Mouse (Mus musculus) adrenal gland, postnatal 4 days (tissue): ENCODE results near the gene Tnpo1. TPM values are rescaled to one million over a fixed set of nuclear protein-coding genes. Genes with fewer than 3 reads are reported as not detected.

Source experiments
- DNase-seq, 2 experiments: peaks; one replicate each; pipeline ENCODE4 v3.0.0; 2021 to 2022; ENCODE audit warnings: low spot score in 2 of 2, mixed read lengths in 2 of 2
- total RNA-seq, 2 experiments: library from RNA; stranded (reverse); gene quantifications; 2 replicates each; pipeline ENCODE4 v1.2.3; 2021

The Tnpo1 gene
- total RNA-seq, 2 experiments from 2014 or later = 142 to 151 TPM

DNA sequence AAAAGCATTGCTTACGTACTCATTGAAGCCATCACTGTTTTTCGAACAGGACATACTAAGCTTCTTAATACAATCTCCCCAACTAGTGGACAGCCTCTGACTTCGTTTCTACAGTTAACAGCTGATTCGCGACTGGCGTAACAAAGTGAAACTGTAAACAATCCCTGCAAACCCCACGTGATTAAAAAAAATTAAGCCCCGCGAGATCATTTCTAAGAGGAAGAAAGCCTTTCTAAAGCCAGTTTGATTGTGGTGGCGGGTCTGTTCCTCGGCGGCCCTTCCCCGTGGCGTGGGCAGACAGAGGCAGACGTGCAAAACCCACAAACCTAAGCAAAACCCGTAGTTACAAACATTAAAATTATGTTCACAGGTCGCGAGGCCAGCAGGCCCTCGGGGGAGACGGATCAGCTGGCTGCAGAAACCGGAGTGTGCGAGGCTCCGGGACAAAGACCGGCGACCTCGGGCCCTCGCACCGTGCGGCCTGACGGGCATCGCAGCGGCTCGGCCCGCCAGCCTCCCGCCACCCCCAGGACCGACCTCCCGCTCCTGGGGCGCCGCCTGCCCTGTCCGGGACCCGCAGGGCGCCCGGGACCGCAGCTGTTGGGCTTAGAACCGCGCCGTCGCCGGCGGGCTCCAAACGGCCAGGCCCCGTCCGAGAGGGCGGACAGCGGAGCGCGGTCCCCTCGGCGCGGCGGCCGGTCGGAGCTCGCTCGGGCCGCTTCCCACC, 535 bp downstream of the Tnpo1 start:
- DNase-seq = peak; percentile 18 to 22

- DNase-seq = no peak
These were observed 1.2 kb downstream of the Tnpo1 start for GRCm38 (mm10) chr13:98924897-98925485.

DNA sequence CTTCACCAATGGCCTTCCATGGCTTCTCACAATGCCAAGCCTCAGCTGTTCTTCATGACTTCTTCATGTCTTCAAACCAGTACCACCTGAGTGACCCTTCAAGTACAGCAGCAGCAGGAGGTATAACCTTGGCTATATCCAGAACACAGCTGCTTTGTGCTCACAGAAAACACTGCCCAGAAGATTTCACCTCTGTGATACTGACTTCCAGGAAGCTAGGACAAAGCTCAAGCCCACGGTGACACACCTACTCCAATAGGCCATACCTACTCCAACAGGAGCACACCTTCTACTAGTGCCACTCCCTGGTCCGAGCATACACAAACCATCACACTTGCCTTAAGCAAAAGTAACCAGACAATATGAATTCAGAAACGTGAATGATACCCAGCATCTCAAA, 3.4 kb downstream of the Tnpo1 start:
- DNase-seq = no peak

- DNase-seq = no peak
These were observed 4.9 kb downstream of the Tnpo1 start for GRCm38 (mm10) chr13:98921276-98921675.

DNA sequence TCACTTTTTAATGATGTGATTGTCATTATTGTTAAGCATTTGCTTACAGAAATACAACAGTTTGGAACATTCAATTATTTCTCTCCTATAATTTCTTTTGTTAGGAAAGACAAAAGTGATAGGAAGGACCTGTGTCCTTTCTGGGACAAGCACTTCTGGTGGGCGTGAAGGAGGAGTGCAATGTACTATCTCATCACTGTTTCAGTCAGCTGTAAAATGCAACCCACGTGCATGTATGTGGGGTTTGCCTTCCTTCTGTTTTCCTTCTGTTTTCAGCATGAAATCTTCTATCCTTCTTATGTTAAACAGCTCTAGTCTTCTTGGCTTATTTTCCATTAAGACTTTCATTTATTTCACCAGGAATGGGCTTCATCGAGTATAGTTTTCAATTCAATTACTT, 5.9 kb downstream of the Tnpo1 start:
- DNase-seq = no peak

DNA sequence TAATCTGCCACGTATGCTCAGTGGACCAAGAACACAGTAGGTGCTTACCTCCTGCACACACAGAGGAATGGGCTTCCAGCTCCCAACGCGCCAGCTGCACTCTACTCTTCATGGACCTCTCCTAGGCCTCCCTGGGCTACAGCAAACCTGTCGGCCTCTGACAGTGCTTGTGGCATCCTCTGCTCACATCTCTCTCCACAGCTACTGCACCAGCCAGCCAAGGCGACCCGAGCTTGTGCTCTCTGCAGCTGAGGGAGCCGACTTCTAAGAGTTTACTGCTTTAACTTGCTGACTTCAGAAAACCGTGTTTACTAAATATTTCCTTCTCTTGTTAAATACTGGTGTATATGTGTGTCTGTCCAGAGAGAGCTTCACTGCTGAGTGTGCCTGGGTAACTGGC, 6.5 kb downstream of the Tnpo1 start:
- no peak for DNase-seq

DNA sequence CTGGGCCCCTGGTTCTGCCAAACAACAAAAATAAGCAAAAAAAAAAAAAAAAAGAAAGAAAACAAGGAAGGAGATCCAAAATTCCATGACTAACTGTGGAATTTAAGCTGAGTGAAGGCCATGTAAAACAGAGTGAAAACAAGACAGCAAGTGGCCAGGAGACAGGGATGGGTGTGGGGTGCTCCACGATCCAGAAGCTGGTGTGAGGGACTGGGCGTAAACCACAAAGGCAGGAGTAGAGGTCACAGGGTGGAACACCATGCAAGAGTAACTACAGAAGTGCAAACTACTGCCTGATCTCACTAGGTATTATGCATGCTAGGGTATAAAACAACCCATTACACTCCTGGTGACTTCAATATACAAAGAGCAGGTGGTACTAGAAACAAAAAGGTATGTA, 8.3 kb downstream of the Tnpo1 start:
- DNase-seq = no peak

DNA sequence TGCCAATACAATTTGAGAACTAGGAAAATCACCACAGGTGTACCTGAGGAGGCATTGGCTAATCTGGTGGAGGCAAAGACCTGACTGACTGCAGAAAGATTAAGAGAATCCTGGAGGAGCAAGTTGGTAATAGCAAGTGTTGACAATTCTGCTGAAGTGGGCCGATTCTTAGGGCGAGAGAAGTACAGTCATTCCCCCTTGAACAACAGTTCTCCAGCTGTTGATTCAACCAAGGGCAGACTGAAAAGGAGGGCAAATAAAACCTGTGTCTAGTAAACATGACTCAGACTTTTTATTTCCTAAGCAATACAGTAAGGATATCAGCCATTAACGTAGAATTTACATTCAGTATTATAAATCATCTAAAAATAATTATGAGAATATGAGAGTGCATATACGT, 10.6 kb downstream of the Tnpo1 start:
- DNase-seq = no peak

DNA sequence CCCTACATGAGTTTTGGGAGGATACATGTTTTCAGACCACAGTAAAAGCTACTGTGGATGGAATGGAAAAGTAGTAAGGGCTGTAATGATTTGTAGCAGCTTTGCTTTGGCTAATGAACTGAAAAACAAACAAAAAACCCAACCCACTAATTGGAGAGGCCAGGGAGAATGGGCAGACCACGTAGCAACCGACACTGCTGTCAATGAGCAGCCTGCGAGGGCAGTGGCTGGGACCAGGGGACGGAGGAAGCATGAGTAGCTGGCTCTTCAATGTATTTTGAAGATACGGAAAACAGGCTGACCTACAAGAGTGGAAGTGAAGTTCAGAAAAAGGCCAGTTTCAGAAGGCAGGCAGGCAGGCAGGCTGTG, 11.4 kb downstream of the Tnpo1 start:
- no peak for DNase-seq

DNA sequence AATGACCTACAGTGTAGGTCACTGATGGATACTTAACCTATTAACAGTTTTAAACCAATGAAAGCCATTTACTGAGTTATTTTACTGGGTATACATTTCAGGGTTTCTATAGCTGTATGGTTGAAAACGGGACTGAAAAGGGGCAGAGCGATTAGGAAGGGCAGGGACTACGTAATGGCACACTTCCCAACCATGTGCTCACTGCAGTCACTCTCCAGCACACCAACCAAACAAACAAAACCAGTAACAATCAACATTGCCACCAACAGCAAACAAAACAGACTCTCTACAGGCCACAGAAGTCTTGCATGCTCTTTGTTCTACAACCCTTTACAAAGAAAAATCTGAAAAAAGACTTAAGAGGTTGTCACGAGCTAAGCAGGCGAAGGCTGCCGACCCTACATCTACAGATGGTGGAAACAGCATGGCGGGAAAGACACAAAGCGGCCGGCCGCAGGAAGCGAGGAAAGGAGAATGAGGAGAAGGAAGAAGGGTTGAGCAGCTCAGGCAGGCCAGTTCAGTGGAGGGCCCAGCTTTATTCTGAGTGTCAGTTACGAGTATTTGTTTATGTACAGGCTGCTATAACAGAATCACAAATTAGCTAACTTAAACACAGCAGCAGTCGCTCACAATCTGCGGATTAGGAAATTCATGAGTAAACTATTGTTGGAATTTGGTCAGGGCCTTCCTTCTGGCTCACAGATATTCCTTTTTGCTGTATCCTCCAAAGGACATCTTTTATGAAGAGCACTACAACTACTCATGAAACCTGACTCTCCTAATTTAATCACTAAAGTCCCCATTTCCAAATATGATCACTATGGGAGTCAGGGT, 12.0 kb downstream of the Tnpo1 start:
- DNase-seq = no peak

DNA sequence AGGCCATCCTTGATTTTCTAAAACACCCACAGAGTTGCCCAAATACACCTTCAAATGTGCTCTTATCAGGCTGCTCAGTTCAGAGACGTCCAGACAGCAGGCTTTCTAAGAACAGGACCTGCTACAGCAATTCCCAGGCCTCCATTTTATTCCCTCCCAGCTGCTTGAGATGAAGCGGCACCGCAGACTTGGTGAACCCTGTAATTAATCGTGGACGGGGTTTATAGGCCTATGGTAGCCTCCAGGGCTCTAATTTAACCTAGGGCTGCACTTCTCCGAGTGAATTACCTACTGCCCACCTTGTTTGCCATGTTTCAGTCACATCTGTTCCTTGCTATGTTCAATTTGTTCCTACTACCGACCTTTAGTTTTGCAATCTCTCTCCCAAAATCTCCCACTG, 13.0 kb downstream of the Tnpo1 start:
- no peak for DNase-seq

DNA sequence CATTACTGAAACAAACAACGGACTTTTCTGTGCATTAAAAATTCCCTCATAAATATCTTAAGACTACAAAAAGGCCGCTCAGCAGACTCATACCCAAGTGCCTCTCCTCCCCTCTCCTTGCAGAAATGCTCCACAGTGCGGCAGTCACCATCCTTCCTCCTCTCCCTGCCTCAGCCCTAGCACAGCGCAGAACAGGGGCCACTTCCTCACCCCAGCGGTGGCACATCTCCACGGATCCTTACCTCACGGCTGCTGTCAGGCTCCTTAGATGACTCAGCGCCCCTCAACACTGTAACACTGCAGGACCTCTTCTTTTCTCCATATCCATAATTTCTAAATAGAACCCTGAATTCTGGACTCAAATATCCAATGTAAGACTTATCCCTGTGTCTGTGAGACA, 13.6 kb downstream of the Tnpo1 start:
- no peak for DNase-seq

GRCm38 (mm10) chr13:98910801-98911200, 15.4 kb downstream of the Tnpo1 start:
- DNase-seq = no peak

- DNase-seq = no peak
These were observed 21.6 kb downstream of the Tnpo1 start for GRCm38 (mm10) chr13:98904608-98905007.

DNA sequence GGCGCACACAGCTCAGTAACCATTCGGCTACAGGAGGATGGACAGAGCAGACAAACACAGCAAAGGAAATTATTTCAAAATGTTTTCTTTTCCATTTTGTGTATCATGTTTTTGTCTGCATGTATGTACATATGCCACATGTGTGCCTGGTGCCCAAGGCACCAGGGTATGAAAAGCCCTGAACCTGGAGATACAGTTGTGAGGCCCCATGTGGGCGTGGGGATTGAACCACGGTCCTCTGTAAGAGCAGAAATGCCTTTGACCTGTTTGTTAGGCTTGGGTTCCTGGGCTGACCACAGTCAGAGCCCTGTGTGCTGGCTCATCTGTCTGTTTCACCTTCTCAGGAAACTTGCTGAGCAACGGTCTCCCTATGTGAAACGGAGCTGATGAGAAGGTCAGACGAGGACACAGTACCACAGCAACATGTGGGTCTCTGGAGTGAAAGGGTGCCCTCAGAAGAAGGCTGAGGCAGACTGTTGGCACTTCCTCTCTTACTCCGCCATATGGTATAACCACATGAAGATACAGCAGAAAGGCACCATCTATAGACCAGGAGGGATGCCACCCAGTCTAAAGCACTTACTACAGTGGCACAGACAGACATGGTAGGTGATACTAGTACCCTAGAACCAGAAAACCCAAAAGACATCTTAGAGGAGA, 23.7 kb downstream of the Tnpo1 start:
- DNase-seq = no peak

DNA sequence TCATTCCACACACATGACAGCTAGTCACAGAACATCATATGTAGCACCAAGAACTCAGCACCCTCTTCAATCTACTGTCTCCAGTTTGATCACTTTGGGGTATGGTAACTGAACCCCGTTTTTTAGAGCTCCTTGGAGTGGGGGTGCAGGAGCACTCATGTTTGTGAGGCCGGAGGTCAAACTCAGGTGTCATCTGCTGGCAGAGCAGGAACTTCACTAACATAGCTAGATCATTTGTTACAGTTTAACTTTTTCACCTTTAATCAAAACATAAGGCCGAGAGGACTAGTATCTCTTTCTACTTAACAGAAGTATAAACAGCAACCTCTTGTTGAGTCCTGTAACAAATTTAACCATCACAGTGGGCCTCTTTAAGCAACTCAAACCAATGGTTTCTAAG, 26.6 kb downstream of the Tnpo1 start:
- DNase-seq = no peak

GRCm38 (mm10) chr13:98897577-98897976, 28.6 kb downstream of the Tnpo1 start:
- no peak for DNase-seq

- no peak for DNase-seq
These were observed 29.6 kb downstream of the Tnpo1 start for GRCm38 (mm10) chr13:98896434-98897126.

- DNase-seq = no peak
These were observed 30.2 kb downstream of the Tnpo1 start for GRCm38 (mm10) chr13:98896013-98896412.

- no peak for DNase-seq
These were observed 31.3 kb downstream of the Tnpo1 start for GRCm38 (mm10) chr13:98894900-98895299.

GRCm38 (mm10) chr13:98891443-98891842, 34.7 kb downstream of the Tnpo1 start:
- DNase-seq = no peak
